Mouse (Mus musculus): ENCODE data around the gene Inip.

- TF ChIP-seq CTCF (IDR thresholded peaks at IDR 0.05; ENCODE audit: low read depth) = no peak
- TF ChIP-seq EP300 (IDR thresholded peaks at IDR 0.05; ENCODE audit: low read depth) = no peak
These were observed 17.1 kb upstream of the Inip start for GRCm38 (mm10) chr4:59818498-59818897.
